Mouse (Mus musculus) forebrain, embryonic 13.5 days (tissue): ENCODE measurements around the gene Mgme1. TPM values are rescaled to one million over a fixed set of nuclear protein-coding genes. Genes with fewer than 3 reads are reported as not detected.

ENCODE experiments used
- ATAC-seq: fragments of 200-750 bp; cut with Nextera tagmentation; 2 replicates; pipeline ENCODE4 v1.8.0; 2017
- H3K27ac ChIP-seq: fragments of 300-500 bp; sonication (generic); 2 replicates; pipeline ENCODE4 v1.5.1; 2015; ENCODE audit warnings: inconsistent platforms, mild to moderate bottlenecking, moderate library complexity
- H3K27me3 ChIP-seq: fragments of 300-500 bp; sonication (generic); 2 replicates; pipeline ENCODE4 v1.6.1; 2015; ENCODE audit warnings: mild to moderate bottlenecking, inconsistent platforms
- H3K36me3 ChIP-seq: fragments of 300-500 bp; sonication (generic); 2 replicates; pipeline ENCODE4 v1.6.1; 2015; ENCODE audit warnings: mild to moderate bottlenecking, inconsistent platforms; ENCODE audit not compliant: poor library complexity, severe bottlenecking
- H3K4me1 ChIP-seq: fragments of 300-500 bp; sonication (generic); 2 replicates; pipeline ENCODE4 v1.6.1; 2015; ENCODE audit warnings: inconsistent platforms
- H3K4me2 ChIP-seq: fragments of 300-500 bp; sonication (generic); 2 replicates; pipeline ENCODE4 v1.6.1; 2015; ENCODE audit warnings: inconsistent platforms, mild to moderate bottlenecking, moderate library complexity
- H3K4me3 ChIP-seq: fragments of 300-500 bp; sonication (generic); 2 replicates; pipeline ENCODE4 v1.5.1; 2015; ENCODE audit warnings: mild to moderate bottlenecking, inconsistent platforms
- H3K9ac ChIP-seq: fragments of 300-500 bp; sonication (generic); 2 replicates; pipeline ENCODE4 v1.6.1; 2015; ENCODE audit warnings: mild to moderate bottlenecking, inconsistent platforms
- H3K9me3 ChIP-seq: fragments of 300-500 bp; sonication (generic); replicated peaks from 2 replicates; pipeline ENCODE4 v1.6.1; 2016; ENCODE audit warnings: inconsistent platforms
- WGBS: fragments of 180-500 bp; shearing (Covaris S2); methylation state at CpG from one replicate; pipeline ENCODE4 v1.1.7; 2015; 5-methylcytosine and 5-hydroxymethylcytosine counted together
- polyA plus RNA-seq: library from polyadenylated mRNA; unstranded; fragments of >200 nt; fragmentation: Nextera tagmentation; extraction: Ambion mirVana; gene quantifications from 2 replicates; pipeline ENCODE4 v1.2.1, GENCODE M21; 2015

The Mgme1 gene
- polyA plus RNA-seq, 1 experiment from 2014 or later = 14.9 TPM

- Histone ChIP-seq H3K4me2 (no peak overlapping the region), H3K27me3 (no peaks in the 10 kb centered on the region), H3K4me1 (no peaks in the 10 kb centered on the region), H3K36me3 (no peaks in the 10 kb centered on the region), H3K9me3 (no peaks in the 10 kb centered on the region), H3K9ac (no peak overlapping the region), H3K27ac (no peak overlapping the region), H3K4me3 (no peak overlapping the region)
- no peak for ATAC-seq
- WGBS = 71% methylated on average over 2 of the region's 2 CpGs
These were observed 31.1 kb upstream of the Mgme1 start for GRCm38 (mm10) chr2:144239318-144239717.

- Histone ChIP-seq H3K36me3 (no peaks in the 10 kb centered on the region), H3K4me1 (no peaks in the 10 kb centered on the region), H3K27ac (no peak overlapping the region), H3K4me3 (no peak overlapping the region), H3K9me3 (no peaks in the 10 kb centered on the region), H3K27me3 (no peaks in the 10 kb centered on the region), H3K9ac (no peak overlapping the region), H3K4me2 (no peak overlapping the region)
- no peak for ATAC-seq
- 82% methylated on average over 3 of the region's 3 CpGs for WGBS
These were observed 30.2 kb upstream of the Mgme1 start for GRCm38 (mm10) chr2:144240095-144240899.

DNA sequence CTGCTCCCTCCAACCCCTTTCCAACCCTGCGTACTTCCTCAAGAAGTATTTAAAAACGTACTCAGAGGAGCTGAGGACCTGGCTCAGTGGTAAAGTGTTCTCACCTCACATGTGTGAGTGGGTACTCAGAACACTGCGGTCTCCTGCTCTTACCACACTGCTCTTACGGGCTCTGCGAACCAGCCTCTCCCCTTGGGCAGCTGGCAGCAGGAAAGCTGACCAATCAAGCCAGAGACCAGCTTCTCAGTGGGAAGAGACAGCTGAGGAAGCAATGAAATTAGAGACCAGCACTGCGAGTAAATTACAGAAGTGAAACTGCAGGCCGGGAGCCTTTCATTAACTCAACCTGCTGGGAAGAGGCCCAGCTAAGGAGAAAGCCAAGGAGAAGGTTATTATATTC is 25.0 kb upstream of the Mgme1 start:
- Histone ChIP-seq H3K36me3 (peaks cover 20% of the 10 kb centered on the region), H3K9ac (no peak overlapping the region), H3K4me1 (no peaks in the 10 kb centered on the region), H3K9me3 (no peaks in the 10 kb centered on the region), H3K4me2 (no peak overlapping the region), H3K27ac (no peak overlapping the region), H3K27me3 (no peaks in the 10 kb centered on the region), H3K4me3 (no peak overlapping the region)
- ATAC-seq = no peak
- 69% methylated on average over 7 of the region's 7 CpGs for WGBS

- Histone ChIP-seq H3K4me1 (no peaks in the 10 kb centered on the region), H3K36me3 (peaks cover 27% of the 10 kb centered on the region), H3K9ac (no peak overlapping the region), H3K27me3 (no peaks in the 10 kb centered on the region), H3K27ac (no peak overlapping the region), H3K9me3 (no peaks in the 10 kb centered on the region), H3K4me3 (no peak overlapping the region), H3K4me2 (no peak overlapping the region)
- WGBS = 77% methylated on average over 2 of the region's 2 CpGs
- no peak for ATAC-seq
These were observed 24.2 kb upstream of the Mgme1 start for GRCm38 (mm10) chr2:144246270-144246669.

GRCm38 (mm10) chr2:144247337-144247978 is 23.0 kb upstream of the Mgme1 start:
- Histone ChIP-seq H3K9ac (no peak overlapping the region), H3K4me2 (no peak overlapping the region), H3K27me3 (no peaks in the 10 kb centered on the region), H3K9me3 (no peaks in the 10 kb centered on the region), H3K4me1 (no peaks in the 10 kb centered on the region), H3K27ac (no peak overlapping the region; the same call in 1 of the 2 replicates), H3K36me3 (peaks cover 39% of the 10 kb centered on the region), H3K4me3 (no peak overlapping the region)
- WGBS = 45% methylated on average over 5 of the region's 5 CpGs
- peak; percentile 20 for ATAC-seq

DNA sequence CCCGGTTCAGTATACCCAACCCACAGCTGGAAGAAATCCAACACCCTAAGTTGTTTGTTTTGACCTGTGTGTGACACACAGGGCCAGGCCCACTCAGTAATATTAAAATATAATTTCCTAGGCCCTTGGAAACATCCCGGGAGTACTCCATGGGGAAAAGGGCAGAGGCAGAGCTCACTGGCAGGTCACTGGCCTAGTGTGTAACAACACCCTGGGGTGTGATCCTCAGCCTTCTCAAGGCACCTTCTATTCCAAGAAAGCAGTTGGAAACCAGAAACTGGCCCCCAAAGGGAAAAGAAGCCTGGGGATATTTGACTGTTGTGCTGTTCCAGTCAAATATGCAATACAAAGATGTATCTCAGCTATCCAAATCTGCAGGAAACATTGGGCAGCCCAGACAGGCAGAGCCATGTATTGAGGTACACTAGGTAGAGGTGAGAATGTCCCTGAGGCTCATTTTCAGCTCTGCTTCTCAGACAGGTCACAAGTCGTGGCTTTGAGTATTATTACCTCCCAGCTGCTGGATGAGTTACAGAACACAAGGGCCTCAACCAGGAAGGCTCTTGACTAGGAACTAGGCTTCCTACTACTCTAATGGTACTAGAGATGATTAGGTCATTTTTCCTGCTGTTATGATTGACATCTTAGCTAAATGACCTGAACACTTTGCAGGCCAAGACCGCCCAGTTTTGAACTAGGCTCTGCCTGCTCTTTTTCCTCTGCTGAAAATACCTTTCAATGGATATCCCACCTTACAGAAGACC is 21.7 kb upstream of the Mgme1 start:
- Histone ChIP-seq H3K9ac (no peak overlapping the region), H3K4me3 (no peak overlapping the region), H3K36me3 (peaks cover 52% of the 10 kb centered on the region), H3K27ac (no peak overlapping the region), H3K9me3 (no peaks in the 10 kb centered on the region), H3K4me1 (no peaks in the 10 kb centered on the region), H3K4me2 (no peak overlapping the region), H3K27me3 (no peaks in the 10 kb centered on the region)
- 41% methylated on average over 4 of the region's 4 CpGs for WGBS
- ATAC-seq = no peak

- Histone ChIP-seq H3K4me2 (no peak overlapping the region), H3K27ac (no peak overlapping the region), H3K27me3 (no peaks in the 10 kb centered on the region), H3K4me3 (no peak overlapping the region), H3K4me1 (no peaks in the 10 kb centered on the region), H3K36me3 (peaks cover 65% of the 10 kb centered on the region), H3K9ac (no peak overlapping the region), H3K9me3 (no peaks in the 10 kb centered on the region)
- ATAC-seq = no peak
These were observed 20.4 kb upstream of the Mgme1 start for GRCm38 (mm10) chr2:144250111-144250510.

GRCm38 (mm10) chr2:144262837-144263236 is 7.6 kb upstream of the Mgme1 start:
- 96% methylated on average over 2 of the region's 2 CpGs for whole genome bisulfite sequencing
- Histone ChIP-seq H3K4me2 (no peak overlapping the region), H3K9me3 (no peaks in the 10 kb centered on the region)

GRCm38 (mm10) chr2:144264398-144265119 is 5.9 kb upstream of the Mgme1 start:
- Histone ChIP-seq H3K4me3 (no peak overlapping the region), H3K9ac (no peak overlapping the region), H3K27me3 (no peaks in the 10 kb centered on the region), H3K4me1 (peaks cover 38% of the 10 kb centered on the region), H3K27ac (no peak overlapping the region), H3K9me3 (no peaks in the 10 kb centered on the region), H3K36me3 (peaks cover 20% of the 10 kb centered on the region), H3K4me2 (no peak overlapping the region)
- no peak for ATAC-seq
- WGBS = 82% methylated on average over 5 of the region's 5 CpGs

More at GRCm38 (mm10) chr2:144262837-144263236, 7.6 kb upstream of the Mgme1 start:
- no peak for ATAC-seq
- Histone ChIP-seq H3K9ac (no peak overlapping the region), H3K36me3 (peaks cover 37% of the 10 kb centered on the region), H3K4me3 (no peak overlapping the region), H3K4me1 (peaks cover 22% of the 10 kb centered on the region), H3K27me3 (no peaks in the 10 kb centered on the region), H3K27ac (no peak overlapping the region)

- 70% methylated on average over 3 of the region's 3 CpGs for WGBS
These were observed 5.4 kb upstream of the Mgme1 start for GRCm38 (mm10) chr2:144265120-144265488.

DNA sequence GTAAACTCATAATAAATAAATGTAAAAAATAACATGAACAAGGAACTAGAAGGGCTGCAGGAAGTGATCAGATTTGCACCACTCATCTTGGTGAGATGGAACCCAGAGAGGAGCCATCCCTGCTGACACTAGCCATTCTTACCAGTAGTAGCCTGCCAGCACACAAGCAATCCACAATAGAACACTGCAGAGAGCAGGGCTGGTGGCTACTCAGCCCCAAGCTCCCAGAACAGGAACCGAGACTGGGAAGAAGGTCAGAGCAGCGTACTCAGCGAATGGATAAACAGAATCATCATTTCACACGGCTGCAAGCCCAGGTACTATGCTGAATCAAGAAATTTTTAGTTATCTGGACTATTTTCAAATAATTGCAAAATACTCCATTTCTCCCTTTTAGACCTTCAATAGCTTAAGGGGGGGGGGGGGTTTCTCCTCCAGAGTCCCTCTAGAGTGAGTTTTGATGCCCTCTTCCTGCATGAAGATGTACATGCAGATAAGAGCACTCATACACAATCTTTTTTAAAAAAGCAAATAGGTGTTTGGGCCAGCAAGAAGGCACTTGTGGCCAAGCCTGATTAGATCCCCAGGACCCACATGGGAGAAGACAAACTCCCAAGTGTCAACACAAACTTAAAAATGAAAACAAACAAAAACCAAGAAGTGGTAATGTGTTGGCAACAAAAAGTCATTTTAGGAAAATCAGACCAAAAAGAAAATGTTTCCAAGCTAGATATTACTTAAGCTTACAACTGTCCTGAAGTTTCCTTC is 4.4 kb upstream of the Mgme1 start:
- no peak for ATAC-seq
- 46% methylated on average over 4 of the region's 4 CpGs for WGBS

More at GRCm38 (mm10) chr2:144265120-144265488, 5.4 kb upstream of the Mgme1 start:
- ATAC-seq = no peak
- Histone ChIP-seq H3K9me3 (no peaks in the 10 kb centered on the region), H3K4me2 (no peak overlapping the region), H3K27me3 (no peaks in the 10 kb centered on the region), H3K27ac (no peak overlapping the region), H3K9ac (no peak overlapping the region), H3K4me1 (peaks cover 38% of the 10 kb centered on the region), H3K4me3 (no peak overlapping the region), H3K36me3 (peaks cover 16% of the 10 kb centered on the region)

More for the DNA sequence above, 4.4 kb upstream of the Mgme1 start:
- Histone ChIP-seq H3K27me3 (no peaks in the 10 kb centered on the region), H3K27ac (no peak overlapping the region), H3K9me3 (no peaks in the 10 kb centered on the region), H3K4me2 (no peak overlapping the region), H3K36me3 (peaks cover 6% of the 10 kb centered on the region), H3K4me1 (peaks cover 38% of the 10 kb centered on the region), H3K4me3 (no peak overlapping the region), H3K9ac (no peak overlapping the region)
